In the genomic region with DNA sequence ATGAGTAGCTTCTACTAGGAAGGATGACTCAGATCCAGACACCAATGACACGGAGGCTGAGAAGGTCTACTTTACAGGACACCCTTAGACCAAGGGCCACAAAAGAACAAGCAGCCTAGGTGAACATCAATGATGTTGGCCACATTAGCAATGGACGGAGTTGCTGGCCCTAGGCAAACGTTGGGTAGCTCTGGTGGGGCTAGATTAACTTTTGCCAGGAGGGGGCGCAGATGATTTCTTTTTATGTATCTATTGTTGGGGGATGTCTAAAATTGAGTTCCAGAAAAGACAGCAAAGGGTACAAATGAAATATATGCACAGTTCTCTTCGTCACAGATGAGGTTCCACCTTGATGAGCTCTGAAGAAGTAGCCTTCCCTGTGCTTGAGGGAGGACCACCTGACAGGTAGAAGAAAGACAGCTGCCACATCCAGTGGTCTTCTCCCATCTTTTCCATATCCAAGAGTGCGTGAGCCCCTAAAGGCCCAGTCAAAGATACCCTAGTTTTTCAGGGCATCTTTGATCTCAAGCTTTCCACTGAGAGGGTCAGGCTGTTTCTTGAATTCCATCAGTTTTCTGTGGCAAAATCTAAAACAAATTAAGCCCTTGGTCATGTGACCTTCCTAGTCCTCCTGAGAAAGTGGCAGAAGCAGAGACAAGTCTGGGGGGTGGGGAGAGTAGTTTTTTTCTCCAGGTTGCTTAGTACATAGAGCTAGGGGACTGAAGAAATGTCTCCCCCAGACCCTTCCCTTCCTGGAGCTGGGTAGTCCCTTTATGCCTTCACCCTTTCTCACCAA, we compare ENCODE assay signal across 9 mouse cellular contexts.
DNase-seq lines count a peak whose midpoint lies in the region; ATAC-seq lines count a peak whose summit lies in the region.
"Had no signal": no experiment of that assay in that cellular context is flagged by ENCODE, and none has a peak within 500 bp of the region (broad histone marks: within the 10 kb centered on the region; RNA-seq: fewer than 3 reads in every experiment).

No protein-coding gene starts in this region.

- H3K4me3 ChIP-seq in embryonic facial prominence, embryonic 10.5 days: no peak overlapping the region
- H3K4me3 ChIP-seq: neural tube, embryonic 13.5 days had no signal

- H3K36me3 ChIP-seq in embryonic facial prominence, embryonic 10.5 days (replicated peaks): no peaks in the 10 kb centered on the region
- H3K36me3 ChIP-seq: neural tube, embryonic 13.5 days had no signal

- no peaks in the 10 kb centered on the region for H3K27me3 ChIP-seq in embryonic facial prominence, embryonic 10.5 days (replicated peaks; ENCODE audit: low read depth, poor library complexity, severe bottlenecking)
- H3K27me3 ChIP-seq: neural tube, embryonic 13.5 days had no signal

- H3K4me1 ChIP-seq in embryonic facial prominence, embryonic 10.5 days: peaks cover 19% of the 10 kb centered on the region
- H3K4me1 ChIP-seq: neural tube, embryonic 13.5 days had no signal

- no peak overlapping the region for H3K27ac ChIP-seq in embryonic facial prominence, embryonic 10.5 days (replicated peaks)
- H3K27ac ChIP-seq: neural tube, embryonic 13.5 days had no signal

- DNase-seq in gastrocnemius, adult 18-20 months (ENCODE audit: low spot score): peak; percentile 30
- no peak for DNase-seq in gastrocnemius, postnatal 25 days
- DNase-seq in 3T3-L1 (ENCODE audit: low read depth, low spot score) (peak; percentile 56), NIH3T3 (ENCODE audit: low read depth) (peak; percentile 63)
- peak; percentile 33 for DNase-seq in embryo, embryonic 11 days
- peak; percentile 16 to 24 for DNase-seq in layer of hippocampus, postnatal 14 days (ENCODE audit: low spot score in 2 of 2)
- DNase-seq in embryonic facial prominence, embryonic 10.5 days (ENCODE audit: low spot score): no peak

- WGBS in embryonic facial prominence, embryonic 10.5 days: 67% methylated on average over 6 of the region's 6 CpGs

- peak; percentile 52 for ATAC-seq in neutrophil, adult 5-6 weeks (ENCODE audit: extremely low read depth, insufficient number of reproducible peaks, low FRiP score, poor library complexity, severe bottlenecking)

- no peaks in the 10 kb centered on the region for H3K9me3 ChIP-seq in embryonic facial prominence, embryonic 10.5 days
- H3K9me3 ChIP-seq: neural tube, embryonic 13.5 days had no signal

Comparison
In these comparisons a context has a peak if more than half of its experiments do, and no peak if none do; other contexts are left out.
1. DNase-seq: peak in gastrocnemius, adult 18-20 months (single experiment), 3T3-L1 (single experiment), NIH3T3 (single experiment), embryo, embryonic 11 days (single experiment) and layer of hippocampus, postnatal 14 days (2 of 2); none in gastrocnemius, postnatal 25 days (single experiment) and embryonic facial prominence, embryonic 10.5 days (single experiment).